Mouse (Mus musculus) ES-E14 (cell line): ENCODE results near the gene Klhl22. TPM values are rescaled to one million over a fixed set of nuclear protein-coding genes. Genes with fewer than 3 reads are reported as not detected.

Experiments used
- DNase-seq: peaks from one replicate; pipeline ENCODE4 v3.0.0-alpha.2; 2013; ENCODE audit warnings: low read depth, low spot score
- H3K27ac ChIP-seq: 2 replicates; pipeline ENCODE4 v1.5.1; 2012; ENCODE audit warnings: low read depth, mild to moderate bottlenecking, low read length, moderate library complexity, mixed read lengths; ENCODE audit not compliant: poor library complexity, insufficient read depth, severe bottlenecking
- H3K36me3 ChIP-seq: 2 replicates; pipeline ENCODE4 v1.6.1; 2012; ENCODE audit warnings: mild to moderate bottlenecking, low read length, moderate library complexity, mixed read lengths; ENCODE audit not compliant: control insufficient read depth, poor library complexity, insufficient read depth, severe bottlenecking
- H3K4me1 ChIP-seq, 2 experiments: fragments of 150-350 bp in 1 of 2; sonication (generic) in 1 of 2; 2 replicates each; pipeline ENCODE4 v1.6.1; 2012; ENCODE audit warnings: low read length in 2 of 2, mild to moderate bottlenecking in 1 of 2, mixed read lengths in 1 of 2; ENCODE audit not compliant: control insufficient read depth in 2 of 2, insufficient read depth in 2 of 2, poor library complexity in 1 of 2
- H3K4me3 ChIP-seq, 2 experiments: fragments of 150-350 bp in 1 of 2; sonication (generic) in 1 of 2; 2 replicates each; pipeline ENCODE4 v1.5.1; 2012; ENCODE audit warnings: low read length in 2 of 2, low read depth in 1 of 2, mild to moderate bottlenecking in 1 of 2, mixed read lengths in 1 of 2; ENCODE audit not compliant: insufficient read depth in 1 of 2, poor library complexity in 1 of 2, severe bottlenecking in 1 of 2
- H3K9ac ChIP-seq: 2 replicates; pipeline ENCODE4 v1.6.1; 2012; ENCODE audit warnings: low read depth, mild to moderate bottlenecking, low read length, mixed read lengths; ENCODE audit not compliant: poor library complexity, insufficient read depth, severe bottlenecking
- H3K9me3 ChIP-seq: fragments of 150-350 bp; sonication (generic); 2 replicates; pipeline ENCODE4 v1.6.1; 2012; ENCODE audit warnings: low read depth, mild to moderate bottlenecking, low read length; ENCODE audit not compliant: control insufficient read depth, insufficient read depth
- CHD2 ChIP-seq: IDR thresholded peaks from 2 replicates; pipeline ENCODE4 v1.6.1; 2014; ENCODE audit warnings: mild to moderate bottlenecking, low read depth, low read length, inconsistent platforms
- HCFC1 ChIP-seq: IDR thresholded peaks from 2 replicates; pipeline ENCODE4 v1.6.1; 2012; ENCODE audit warnings: low read length, inconsistent platforms, borderline replicate concordance; ENCODE audit not compliant: insufficient read depth
- MAFK ChIP-seq: IDR thresholded peaks from 2 replicates; pipeline ENCODE4 v1.6.1; 2014; ENCODE audit warnings: mild to moderate bottlenecking, low read depth, low read length, inconsistent platforms; ENCODE audit not compliant: insufficient read depth
- ZC3H11A ChIP-seq: IDR thresholded peaks from 2 replicates; pipeline ENCODE4 v1.6.1; 2012; ENCODE audit warnings: low read depth, mild to moderate bottlenecking, inconsistent platforms, low read length, borderline replicate concordance
- ZNF384 ChIP-seq: IDR thresholded peaks from 2 replicates; pipeline ENCODE4 v1.6.1; 2012; ENCODE audit warnings: low read depth, low read length, inconsistent platforms
- in situ Hi-C, 2 experiments: fragments of 600-800 bp; cut with MboI; formaldehyde crosslinking; loops; one replicate each; pipeline ENCODE4 v1.15.1; 2025; ENCODE audit warnings: low sequenced_read_pairs in 2 of 2, inconsistent platforms in 1 of 2; ENCODE audit not compliant: unreplicated experiment in 2 of 2
- total RNA-seq: library from RNA; depleted of rRNA; stranded (reverse); fragments of 300-350 nt; gene quantifications from 2 replicates; pipeline ENCODE4 v1.2.3, GENCODE M21; 2012

Gene Klhl22
- total RNA-seq, 1 experiment: 64.7 TPM

- Histone ChIP-seq H3K9ac (no peak overlapping the region), H3K36me3 (no peaks in the 10 kb centered on the region), H3K9me3 (no peaks in the 10 kb centered on the region), H3K4me3 (no peak overlapping the region), H3K27ac (no peak overlapping the region), H3K4me1 (no peaks in the 10 kb centered on the region)
- DNase-seq: no peak
- TF ChIP-seq ZC3H11A (no peak), ZNF384 (no peak), MAFK (no peak), HCFC1 (no peak)
- in situ Hi-C loops: no loop called here
These were observed 23.3 kb upstream of the Klhl22 start for GRCm38 (mm10) chr16:17736156-17736555.

GRCm38 (mm10) chr16:17740080-17740479 lies 19.3 kb upstream of the Klhl22 start:
- no peak for DNase-seq
- Histone ChIP-seq H3K36me3 (no peaks in the 10 kb centered on the region), H3K9me3 (no peaks in the 10 kb centered on the region), H3K27ac (no peak overlapping the region), H3K4me1 (no peaks in the 10 kb centered on the region), H3K9ac (no peak overlapping the region), H3K4me3 (no peak overlapping the region)
- TF ChIP-seq ZNF384 (no peak), MAFK (no peak), HCFC1 (no peak), CHD2 (no peak), ZC3H11A (no peak)
- in situ Hi-C loops: no loop called here

- no peak overlapping the region for H3K27ac ChIP-seq
- no peak overlapping the region for H3K4me3 ChIP-seq
- no peaks in the 10 kb centered on the region for H3K4me1 ChIP-seq
- no peaks in the 10 kb centered on the region for H3K36me3 ChIP-seq
- in situ Hi-C loops: no loop called here
- H3K9me3 ChIP-seq: no peaks in the 10 kb centered on the region
- TF ChIP-seq ZNF384 (no peak), MAFK (no peak), CHD2 (no peak), HCFC1 (no peak), ZC3H11A (no peak)
- H3K9ac ChIP-seq: no peak overlapping the region
- DNase-seq: no peak
These were observed 16.6 kb upstream of the Klhl22 start for GRCm38 (mm10) chr16:17742810-17743209.

- Histone ChIP-seq H3K27ac (no peak overlapping the region), H3K9ac (no peak overlapping the region), H3K4me3 (no peak overlapping the region), H3K9me3 (no peaks in the 10 kb centered on the region), H3K4me1 (no peaks in the 10 kb centered on the region), H3K36me3 (no peaks in the 10 kb centered on the region)
- TF ChIP-seq CHD2 (no peak), ZC3H11A (no peak), MAFK (no peak), ZNF384 (no peak), HCFC1 (no peak)
- in situ Hi-C loops: no loop called here
- DNase-seq: no peak
These were observed 16.1 kb upstream of the Klhl22 start for GRCm38 (mm10) chr16:17743279-17743678.

GRCm38 (mm10) chr16:17744536-17744935 lies 14.9 kb upstream of the Klhl22 start:
- no peak overlapping the region for H3K9ac ChIP-seq
- H3K9me3 ChIP-seq: no peaks in the 10 kb centered on the region
- no peaks in the 10 kb centered on the region for H3K36me3 ChIP-seq
- no peak overlapping the region for H3K27ac ChIP-seq
- TF ChIP-seq ZC3H11A (no peak), ZNF384 (no peak), CHD2 (no peak), HCFC1 (no peak), MAFK (no peak)
- in situ Hi-C loops: no loop called here
- H3K4me3 ChIP-seq: no peak overlapping the region
- DNase-seq: no peak
- no peaks in the 10 kb centered on the region for H3K4me1 ChIP-seq
